Mouse (Mus musculus): ENCODE data around the gene Rbfox3. TPM values are rescaled to one million over a fixed set of nuclear protein-coding genes. Genes with fewer than 3 reads are reported as not detected.

The Rbfox3 gene
- polyA plus RNA-seq, 1 experiment from 2014 or later = 1.2 TPM

- Histone ChIP-seq H3K4me3 (ENCODE audit: low read depth, low read length) (no peak overlapping the region), H3K9ac (ENCODE audit: low read depth, low read length) (no peak overlapping the region), H3K27ac (ENCODE audit: low read depth, low read length) (no peak overlapping the region), H3K4me2 (replicated peaks; ENCODE audit: low read depth) (no peak overlapping the region), H3K36me3 (ENCODE audit: control insufficient read depth, insufficient read depth) (no peaks in the 10 kb centered on the region), H3K4me1 (replicated peaks; ENCODE audit: control insufficient read depth, insufficient read depth, low read length) (no peaks in the 10 kb centered on the region), H3K9me3 (ENCODE audit: control insufficient read depth) (no peaks in the 10 kb centered on the region), H3K27me3 (replicated peaks; ENCODE audit: control insufficient read depth, insufficient read depth, low read length) (peaks cover 63% of the 10 kb centered on the region)
- 5% methylated on average over 43 of the region's 43 CpGs for WGBS
- TF ChIP-seq CTCF (IDR thresholded peaks at IDR 0.05; ENCODE audit: low read depth) = no peak
- ATAC-seq = no peak
Measured at GRCm38 (mm10) chr11:118907471-118908401, 3.7 kb downstream of the Rbfox3 start.

- Histone ChIP-seq H3K36me3 (ENCODE audit: control insufficient read depth, insufficient read depth) (no peaks in the 10 kb centered on the region), H3K4me1 (replicated peaks; ENCODE audit: control insufficient read depth, insufficient read depth, low read length) (no peaks in the 10 kb centered on the region), H3K4me2 (replicated peaks; ENCODE audit: low read depth) (no peak overlapping the region), H3K27ac (ENCODE audit: low read depth, low read length) (no peak overlapping the region), H3K9ac (ENCODE audit: low read depth, low read length) (no peak overlapping the region), H3K27me3 (replicated peaks; ENCODE audit: control insufficient read depth, insufficient read depth, low read length) (peaks cover 58% of the 10 kb centered on the region), H3K9me3 (ENCODE audit: control insufficient read depth) (no peaks in the 10 kb centered on the region), H3K4me3 (ENCODE audit: low read depth, low read length) (no peak overlapping the region)
- ATAC-seq = no peak
- WGBS = 11% methylated on average over 19 of the region's 23 CpGs
- no peak for TF ChIP-seq CTCF (IDR thresholded peaks at IDR 0.05; ENCODE audit: low read depth)
Measured at GRCm38 (mm10) chr11:118906824-118907470, 4.5 kb downstream of the Rbfox3 start.

GRCm38 (mm10) chr11:118906131-118906823 is 5.1 kb downstream of the Rbfox3 start:
- no peaks in the 10 kb centered on the region for H3K36me3 ChIP-seq (ENCODE audit: control insufficient read depth, insufficient read depth)
- TF ChIP-seq CTCF (IDR thresholded peaks at IDR 0.05; ENCODE audit: low read depth) = no peak
- no peak overlapping the region for H3K27ac ChIP-seq (ENCODE audit: low read depth, low read length)
- no peak overlapping the region for H3K4me3 ChIP-seq (ENCODE audit: low read depth, low read length)
- no peak for ATAC-seq
- H3K4me2 ChIP-seq (replicated peaks; ENCODE audit: low read depth) = no peak overlapping the region
- H3K9ac ChIP-seq (ENCODE audit: low read depth, low read length) = no peak overlapping the region
- no peaks in the 10 kb centered on the region for H3K9me3 ChIP-seq (ENCODE audit: control insufficient read depth)
- 21% methylated on average over 12 of the region's 12 CpGs for WGBS
- no peaks in the 10 kb centered on the region for H3K4me1 ChIP-seq (replicated peaks; ENCODE audit: control insufficient read depth, insufficient read depth, low read length)
- H3K27me3 ChIP-seq (replicated peaks; ENCODE audit: control insufficient read depth, insufficient read depth, low read length) = peaks cover 58% of the 10 kb centered on the region

GRCm38 (mm10) chr11:118905656-118906055 is 5.7 kb downstream of the Rbfox3 start:
- Histone ChIP-seq H3K4me2 (replicated peaks; ENCODE audit: low read depth) (no peak overlapping the region), H3K4me3 (ENCODE audit: low read depth, low read length) (no peak overlapping the region), H3K9ac (ENCODE audit: low read depth, low read length) (no peak overlapping the region), H3K4me1 (replicated peaks; ENCODE audit: control insufficient read depth, insufficient read depth, low read length) (no peaks in the 10 kb centered on the region), H3K36me3 (ENCODE audit: control insufficient read depth, insufficient read depth) (no peaks in the 10 kb centered on the region), H3K9me3 (ENCODE audit: control insufficient read depth) (no peaks in the 10 kb centered on the region), H3K27me3 (replicated peaks; ENCODE audit: control insufficient read depth, insufficient read depth, low read length) (peaks cover 54% of the 10 kb centered on the region), H3K27ac (ENCODE audit: low read depth, low read length) (no peak overlapping the region)
- ATAC-seq = no peak
- WGBS = 52% methylated on average over 11 of the region's 11 CpGs
- no peak for TF ChIP-seq CTCF (IDR thresholded peaks at IDR 0.05; ENCODE audit: low read depth)

GRCm38 (mm10) chr11:118904253-118904652 is 7.1 kb downstream of the Rbfox3 start:
- H3K4me3 ChIP-seq (ENCODE audit: low read depth, low read length) = no peak overlapping the region
- H3K36me3 ChIP-seq (ENCODE audit: control insufficient read depth, insufficient read depth) = no peaks in the 10 kb centered on the region

More at GRCm38 (mm10) chr11:118904253-118904652, 7.1 kb downstream of the Rbfox3 start:
- H3K9ac ChIP-seq (ENCODE audit: low read depth, low read length) = no peak overlapping the region
- ATAC-seq = no peak
- no peaks in the 10 kb centered on the region for H3K4me1 ChIP-seq (replicated peaks; ENCODE audit: control insufficient read depth, insufficient read depth, low read length)
- H3K27ac ChIP-seq (ENCODE audit: low read depth, low read length) = no peak overlapping the region
- H3K27me3 ChIP-seq (replicated peaks; ENCODE audit: control insufficient read depth, insufficient read depth, low read length) = peaks cover 40% of the 10 kb centered on the region
- H3K4me2 ChIP-seq (replicated peaks; ENCODE audit: low read depth) = no peak overlapping the region
- 87% methylated on average over 6 of the region's 6 CpGs for WGBS
- no peak for TF ChIP-seq CTCF (IDR thresholded peaks at IDR 0.05; ENCODE audit: low read depth)
- H3K9me3 ChIP-seq (ENCODE audit: control insufficient read depth) = no peaks in the 10 kb centered on the region

Measured in intestine, postnatal 0 days (tissue).